Mouse (Mus musculus) thymus, adult 2 months (tissue): ENCODE data around the gene 6030408B16Rik.

Experiments
- CTCF ChIP-seq: fragments of 200-500 bp; IDR thresholded peaks from 2 replicates; pipeline ENCODE4 v1.5.1; 2012; ENCODE audit warnings: mild to moderate bottlenecking, control low read depth, low read length, moderate library complexity, borderline replicate concordance; ENCODE audit not compliant: control insufficient read depth, poor library complexity, insufficient read depth; ENCODE audit errors: extremely low read depth
- POLR2A ChIP-seq: fragments of 200-500 bp; IDR thresholded peaks from 2 replicates; pipeline ENCODE4 v1.6.1; 2012; ENCODE audit warnings: mild to moderate bottlenecking, low read length, control low read depth, moderate library complexity; ENCODE audit not compliant: control insufficient read depth, poor library complexity, insufficient read depth; ENCODE audit errors: extremely low read depth

DNA sequence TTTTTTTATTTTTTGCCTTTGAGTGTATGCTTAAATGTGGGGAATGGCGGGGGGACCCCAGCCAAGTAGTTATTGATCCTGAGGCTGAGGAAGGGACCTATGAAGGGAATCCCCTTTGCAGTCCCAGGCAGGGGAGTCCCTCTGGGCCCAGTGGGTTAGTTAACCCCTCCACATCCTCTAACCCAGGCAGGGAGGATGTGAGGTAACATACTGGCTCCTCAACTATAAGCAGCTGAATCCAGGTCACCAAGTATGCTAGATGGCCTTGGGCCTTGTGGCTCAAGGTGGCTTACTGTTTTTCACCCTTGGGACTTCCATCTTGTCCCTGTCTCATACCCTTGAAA, 45.9 kb upstream of the 6030408B16Rik start:
- no peak for TF ChIP-seq CTCF
- TF ChIP-seq POLR2A: no peak
